Mouse (Mus musculus) c-Kit-positive CD71-positive TER-119-positive erythroid progenitor cells, embryonic 14.5 days (primary cell): ENCODE data around the gene Thsd7a.

Experiments
- DNase-seq: peaks from one replicate; pipeline ENCODE4 v3.0.0-alpha.2; 2013; ENCODE audit warnings: low spot score

Gene Thsd7a

GRCm38 (mm10) chr6:12693239-12693638 lies 56.0 kb downstream of the Thsd7a start:
- DNase-seq = no peak

GRCm38 (mm10) chr6:12649633-12650032 lies 99.6 kb downstream of the Thsd7a start:
- no peak for DNase-seq

- no peak for DNase-seq
Observed at GRCm38 (mm10) chr6:12628637-12629246, 120.5 kb downstream of the Thsd7a start.

DNA sequence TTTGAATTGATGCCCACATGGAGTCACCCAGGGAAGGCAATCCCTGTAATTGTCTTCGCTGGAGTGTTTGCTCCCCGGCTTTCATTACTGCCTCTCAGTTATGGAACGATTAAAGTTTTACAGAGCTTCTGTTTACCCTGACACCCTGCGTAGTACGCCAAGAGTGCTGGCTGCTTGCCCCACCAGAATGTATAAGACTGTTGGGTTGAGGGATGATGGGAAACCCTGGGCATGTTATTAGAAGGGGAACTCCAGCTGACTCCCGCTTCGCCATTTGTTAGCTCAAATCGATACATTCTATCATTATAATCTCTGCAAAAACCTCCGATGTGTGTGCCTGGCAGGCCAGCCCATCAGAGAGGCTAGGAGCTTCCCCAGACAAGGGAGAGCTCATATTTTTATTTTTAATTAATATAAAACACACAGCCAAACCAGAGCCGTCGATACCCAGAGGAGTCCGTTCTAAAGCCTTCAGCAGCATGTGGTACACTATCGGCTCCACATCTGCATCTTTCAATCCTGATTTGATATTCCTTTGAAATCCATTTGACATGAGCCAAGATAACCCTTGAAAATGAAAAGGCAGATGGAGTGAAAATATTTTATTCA lies 142.5 kb downstream of the Thsd7a start:
- DNase-seq = no peak

DNA sequence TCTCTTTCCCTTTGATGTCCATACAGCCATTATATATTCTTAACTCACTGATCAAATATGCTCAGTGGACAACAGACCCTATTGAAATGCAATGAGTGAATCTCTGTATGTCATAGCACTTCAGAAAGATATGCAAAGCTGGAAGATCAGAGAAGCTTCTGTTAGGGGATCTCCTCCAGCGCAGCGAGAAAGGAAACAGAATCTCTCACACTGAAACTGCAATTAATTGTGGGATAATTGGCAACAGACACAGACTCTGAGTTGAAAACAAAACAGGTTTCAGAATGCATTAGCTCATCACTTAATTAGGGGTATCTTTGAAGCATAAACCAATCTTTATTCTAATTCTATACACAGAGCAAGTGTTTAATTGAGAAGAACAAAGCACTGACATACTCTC lies 146.3 kb downstream of the Thsd7a start:
- no peak for DNase-seq

DNA sequence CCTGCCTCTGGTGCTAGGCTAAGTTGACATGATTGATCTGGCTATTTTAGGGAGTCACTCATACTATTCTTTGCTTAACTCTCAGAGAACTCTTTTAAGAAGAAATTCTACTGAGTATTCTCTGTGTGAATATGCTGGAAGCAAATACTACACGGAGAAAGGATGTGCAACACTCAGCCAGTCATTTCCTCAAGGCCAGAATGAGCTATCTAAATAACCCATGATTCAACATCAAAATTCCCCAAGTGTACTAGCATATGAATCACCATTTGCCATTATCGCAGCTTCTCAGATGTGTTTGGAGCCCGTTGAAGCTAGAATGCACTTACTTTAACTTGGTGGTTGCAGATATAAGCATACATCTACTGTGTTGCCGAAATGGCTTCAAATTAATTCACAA lies 147.0 kb downstream of the Thsd7a start:
- DNase-seq = no peak

DNA sequence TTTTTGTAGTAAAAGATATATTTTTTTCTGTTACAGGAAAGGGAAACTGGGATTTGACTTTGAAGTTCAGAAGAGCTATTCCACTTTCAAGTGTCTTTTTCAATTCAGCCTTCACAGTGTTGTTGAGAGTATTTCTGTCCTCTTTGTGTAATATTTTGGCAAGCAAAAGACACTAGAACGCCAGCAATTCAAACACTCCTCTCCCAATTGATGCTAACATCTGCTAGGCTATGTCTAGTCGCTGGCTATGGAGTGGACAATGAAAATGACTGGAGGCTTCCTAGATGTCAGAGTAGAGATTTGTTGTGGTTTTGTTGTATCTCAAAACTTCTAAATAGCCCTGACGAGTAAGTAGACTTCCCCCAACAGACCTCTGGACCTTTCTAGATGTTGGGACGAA lies 164.8 kb downstream of the Thsd7a start:
- DNase-seq = no peak

- DNase-seq = no peak
Observed at GRCm38 (mm10) chr6:12581143-12581542, 168.1 kb downstream of the Thsd7a start.

GRCm38 (mm10) chr6:12575619-12576216 lies 173.5 kb downstream of the Thsd7a start:
- no peak for DNase-seq

GRCm38 (mm10) chr6:12572202-12572601 lies 177.0 kb downstream of the Thsd7a start:
- no peak for DNase-seq

GRCm38 (mm10) chr6:12565136-12565535 lies 184.1 kb downstream of the Thsd7a start:
- no peak for DNase-seq

DNA sequence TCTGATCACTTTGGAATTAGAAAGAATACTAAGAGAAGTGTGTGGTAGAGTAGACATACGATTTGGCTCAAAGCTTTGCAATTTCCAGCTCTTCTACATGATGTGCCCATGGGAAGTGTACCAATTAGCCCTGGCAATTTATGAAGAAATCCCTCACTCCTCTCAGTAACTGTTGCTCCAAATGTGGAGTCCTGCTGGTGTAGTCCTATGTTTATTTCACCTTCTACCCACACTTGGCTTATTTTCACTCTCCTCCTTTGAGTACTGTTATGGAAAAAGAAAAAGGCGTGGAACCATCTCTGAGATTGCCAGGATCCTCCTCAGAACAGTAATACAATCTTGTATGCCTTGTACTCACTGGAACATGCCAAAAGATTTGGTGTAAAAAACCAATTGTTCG lies 186.9 kb downstream of the Thsd7a start:
- no peak for DNase-seq

- no peak for DNase-seq
Observed at GRCm38 (mm10) chr6:12560500-12560899, 188.7 kb downstream of the Thsd7a start.

- no peak for DNase-seq
Observed at GRCm38 (mm10) chr6:12555114-12556099, 193.8 kb downstream of the Thsd7a start.

GRCm38 (mm10) chr6:12551176-12551575 lies 198.0 kb downstream of the Thsd7a start:
- DNase-seq = no peak

DNA sequence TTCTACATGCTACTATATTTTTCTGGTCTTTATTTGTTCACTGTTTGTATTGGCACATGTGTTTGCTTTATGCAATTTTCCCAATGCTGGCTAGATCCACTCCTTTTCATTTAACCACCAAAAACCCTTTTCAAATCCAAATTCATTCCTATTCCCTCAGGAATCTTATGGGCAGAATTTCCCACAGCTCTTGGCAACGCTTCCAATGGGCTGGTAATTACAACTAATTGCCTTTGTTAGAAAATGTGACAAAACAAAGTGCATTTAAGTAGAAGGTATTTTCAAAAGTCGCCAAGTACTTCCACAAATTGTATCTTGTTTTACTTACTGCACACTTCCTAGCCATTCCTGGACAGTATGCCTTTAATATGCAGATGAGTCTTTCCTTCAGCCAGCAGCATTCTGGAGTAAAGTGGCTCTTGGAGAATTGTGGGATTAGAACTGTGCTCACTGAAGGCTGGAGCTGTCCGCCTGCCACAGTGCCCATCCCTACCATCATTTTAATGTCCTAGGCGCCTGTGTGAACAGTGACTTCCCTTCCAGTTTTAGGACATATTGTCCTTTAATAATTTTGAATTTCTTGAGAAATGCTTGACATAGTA lies 199.1 kb downstream of the Thsd7a start:
- no peak for DNase-seq

DNA sequence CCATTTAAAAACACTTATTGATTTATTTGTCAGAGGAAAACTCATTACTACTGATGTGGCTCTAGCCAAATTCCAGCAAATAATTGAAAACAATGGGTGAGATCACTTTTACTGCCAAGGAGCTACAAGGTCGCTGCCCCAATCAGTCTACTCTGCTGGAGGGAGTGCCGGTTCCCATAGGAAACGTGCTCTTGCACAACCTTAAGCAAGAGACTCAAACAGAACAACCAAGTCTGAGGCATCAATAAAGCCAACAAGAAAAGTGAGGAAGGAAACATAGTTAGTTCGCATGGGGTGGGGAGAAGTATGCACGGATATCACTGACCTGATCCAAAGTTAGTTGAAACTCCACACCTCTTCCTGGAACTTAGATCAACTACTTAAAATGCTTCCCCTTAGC lies 205.1 kb downstream of the Thsd7a start:
- no peak for DNase-seq

DNA sequence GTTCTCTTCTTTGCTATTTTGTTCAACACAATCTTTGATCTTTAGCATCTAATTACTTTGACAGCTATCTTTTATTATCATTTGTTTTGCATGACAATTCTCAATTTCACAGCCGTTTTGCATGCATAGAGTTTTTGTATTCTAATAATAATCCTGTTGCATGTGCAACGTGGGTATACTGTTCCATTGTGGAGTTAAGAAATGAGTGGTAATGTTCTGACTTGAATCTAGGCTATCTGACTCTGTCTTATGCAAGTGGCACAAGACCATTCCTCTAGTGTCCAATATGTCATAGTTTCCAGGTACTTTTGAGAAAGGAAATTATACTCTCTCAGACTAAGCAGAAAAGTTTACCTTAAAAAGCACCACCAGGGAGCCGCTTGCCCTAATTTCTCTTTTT lies 206.7 kb downstream of the Thsd7a start:
- no peak for DNase-seq

DNA sequence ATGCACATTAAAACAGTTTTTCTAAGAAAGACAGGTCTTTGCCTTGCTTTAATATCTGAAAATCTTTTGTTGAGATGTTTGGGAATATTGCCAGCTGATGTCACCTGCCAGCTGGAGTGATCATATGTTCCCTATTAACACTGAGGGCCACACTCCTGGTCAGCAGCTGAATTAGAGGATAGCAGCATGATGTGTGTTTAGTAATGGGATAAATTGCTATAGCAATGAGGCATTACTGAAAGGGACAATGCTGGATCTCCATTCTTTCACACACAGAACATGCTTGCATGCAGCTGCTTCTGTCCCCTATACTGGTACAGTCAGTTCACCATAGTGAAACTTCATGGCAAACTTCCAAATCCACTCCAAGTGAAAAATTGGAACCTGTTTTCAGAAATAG lies 230.1 kb downstream of the Thsd7a start:
- no peak for DNase-seq

DNA sequence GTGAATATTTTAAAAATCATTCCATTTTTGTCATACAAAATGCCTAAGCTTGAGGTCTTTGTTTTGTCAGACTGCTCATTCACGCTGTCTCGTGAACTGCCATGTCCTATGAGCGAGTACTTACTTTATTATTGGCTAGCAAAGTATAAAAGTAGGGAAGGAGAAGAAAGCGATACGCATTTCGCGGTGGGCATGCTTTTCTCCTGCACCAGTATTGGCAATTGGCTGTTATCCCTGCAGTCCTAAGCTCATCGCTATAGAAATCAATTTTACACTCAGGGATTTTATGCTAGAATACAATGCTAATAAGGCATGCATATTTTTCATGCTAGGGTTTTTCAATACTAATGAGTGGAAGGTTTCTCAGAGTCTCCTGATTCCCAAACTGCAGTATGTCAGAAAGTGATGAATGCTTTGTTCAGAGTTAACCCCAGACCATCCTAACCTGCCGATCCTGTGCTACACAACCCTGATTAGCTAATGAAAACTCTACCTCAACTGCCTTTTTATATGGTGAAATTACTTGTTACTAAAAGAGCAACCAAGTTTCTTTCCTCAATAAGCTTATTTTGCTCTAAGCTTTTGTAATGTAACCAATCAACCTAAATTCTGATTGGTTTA lies 230.8 kb downstream of the Thsd7a start:
- no peak for DNase-seq

DNA sequence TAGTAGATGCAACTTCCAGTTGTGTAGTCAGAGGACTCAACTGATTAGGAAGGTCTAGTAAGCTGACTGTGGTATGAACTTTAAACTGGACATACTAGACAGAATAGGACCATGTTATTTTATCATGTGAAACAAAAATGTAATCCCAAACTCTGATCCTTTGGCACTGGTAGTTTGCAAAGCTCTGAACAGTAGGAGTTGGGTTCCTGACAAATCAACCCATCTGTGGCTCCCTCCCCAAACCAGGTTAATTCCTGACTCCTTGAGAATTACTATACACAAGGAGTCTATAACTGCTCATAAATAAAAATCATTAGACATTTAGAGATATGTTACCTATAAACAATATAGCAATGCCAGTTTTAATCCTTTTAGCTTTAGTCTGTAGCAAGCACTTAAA lies 231.5 kb downstream of the Thsd7a start:
- DNase-seq = no peak

- DNase-seq = no peak
Observed at GRCm38 (mm10) chr6:12506877-12507276, 242.3 kb downstream of the Thsd7a start.
